Mouse (Mus musculus) neural tube, embryonic 14.5 days (tissue): ENCODE data around the gene Mmp11. TPM values are rescaled to one million over a fixed set of nuclear protein-coding genes. Genes with fewer than 3 reads are reported as not detected.

Source experiments
- ATAC-seq: fragments of 200-750 bp; cut with Nextera tagmentation; 2 replicates; pipeline ENCODE4 v1.8.0; 2017; ENCODE audit warnings: low read depth, mild to moderate bottlenecking, moderate TSS enrichment, moderate library complexity
- H3K27ac ChIP-seq: fragments of 300-500 bp; sonication (generic); 2 replicates; pipeline ENCODE4 v1.5.1; 2014; ENCODE audit warnings: low read depth, mild to moderate bottlenecking, control low read depth, low read length, moderate library complexity, mixed read lengths
- H3K27me3 ChIP-seq: fragments of 300-500 bp; sonication (generic); 2 replicates; pipeline ENCODE4 v1.6.1; 2014; ENCODE audit warnings: low read length; ENCODE audit not compliant: control insufficient read depth, insufficient read depth
- H3K36me3 ChIP-seq: fragments of 300-500 bp; sonication (generic); 2 replicates; pipeline ENCODE4 v1.6.1; 2014; ENCODE audit warnings: low read length, mixed read lengths; ENCODE audit not compliant: control insufficient read depth, insufficient read depth
- H3K4me1 ChIP-seq: fragments of 300-500 bp; sonication (generic); 2 replicates; pipeline ENCODE4 v1.6.1; 2014; ENCODE audit warnings: low read length; ENCODE audit not compliant: control insufficient read depth, insufficient read depth
- H3K4me2 ChIP-seq: fragments of 300-500 bp; sonication (generic); 2 replicates; pipeline ENCODE4 v1.6.1; 2014; ENCODE audit warnings: mild to moderate bottlenecking, low read depth, low read length, control low read depth
- H3K4me3 ChIP-seq: fragments of 300-500 bp; sonication (generic); 2 replicates; pipeline ENCODE4 v1.5.1; 2014; ENCODE audit warnings: low read depth, low read length, control low read depth, mixed read lengths
- H3K9ac ChIP-seq: fragments of 300-500 bp; sonication (generic); replicated peaks from 2 replicates; pipeline ENCODE4 v1.6.1; 2014; ENCODE audit warnings: low read depth, mild to moderate bottlenecking, control low read depth, low read length, mixed read lengths
- H3K9me3 ChIP-seq: fragments of 300-500 bp; sonication (generic); 2 replicates; pipeline ENCODE4 v1.6.1; 2016; ENCODE audit warnings: low read length; ENCODE audit not compliant: control insufficient read depth
- WGBS: fragments of 180-500 bp; shearing (Covaris S2); extraction: QIAGEN DNeasy Blood & Tissue Kit; methylation state at CpG from one replicate; pipeline ENCODE4 v1.1.7; 2014; 5-methylcytosine and 5-hydroxymethylcytosine counted together
- polyA plus RNA-seq: library from polyadenylated mRNA; unstranded; fragments of >200 nt; fragmentation: Nextera tagmentation; extraction: Ambion mirVana; gene quantifications from 2 replicates; pipeline ENCODE4 v1.2.1, GENCODE M21; 2014

Mmp11 gene
- polyA plus RNA-seq: 15.3 and 31.0 TPM in 2 replicates

DNA sequence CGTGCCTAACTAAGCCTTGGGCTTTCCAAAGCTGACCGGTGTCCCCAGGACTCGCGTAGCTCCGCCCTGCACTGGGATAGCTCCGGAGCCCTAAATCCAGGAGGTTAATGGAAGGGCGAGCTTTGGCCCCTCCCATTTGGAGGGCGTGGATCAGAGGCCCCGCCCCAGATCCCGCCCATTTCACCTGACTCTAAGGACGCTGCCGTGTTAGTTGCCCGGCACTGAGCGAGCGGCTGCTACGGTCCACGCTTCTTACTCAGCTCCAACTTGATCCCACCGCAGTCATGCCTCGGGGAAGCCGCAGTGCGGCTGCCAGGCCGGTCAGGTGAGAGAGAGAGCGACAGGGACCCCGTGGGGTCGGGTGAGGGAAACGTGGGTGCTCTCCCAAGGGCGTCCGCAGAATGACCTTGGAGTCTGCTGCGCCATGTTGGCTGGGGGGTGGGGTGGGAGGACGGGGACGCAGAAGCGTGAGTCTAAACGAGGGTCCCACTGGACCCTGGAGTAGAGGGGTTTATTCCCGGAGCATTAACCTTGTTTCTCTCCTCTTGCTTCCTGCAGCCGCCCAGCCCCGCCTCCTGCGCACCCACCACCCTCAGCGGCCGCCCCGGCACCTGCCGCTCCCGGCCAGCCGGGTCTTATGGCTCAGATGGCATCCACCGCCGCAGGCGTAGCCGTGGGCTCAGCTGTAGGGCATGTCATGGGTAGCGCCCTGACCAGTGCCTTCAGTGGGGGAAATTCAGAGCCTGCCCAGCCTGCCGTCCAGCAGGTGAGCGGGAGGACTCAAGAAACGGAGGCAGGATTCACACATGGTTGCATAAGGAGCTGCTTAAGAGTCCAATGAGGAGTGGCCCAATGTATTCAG is at the start of gene Mmp11:
Gene Mmp11, minus strand, starts transcription at position 817 of the 862 bp plus-strand sequence.
- Histone ChIP-seq H3K4me2 (peak within 1 kb of the TSS; percentile 95), H3K4me3 (peak within 1 kb of the TSS; percentile 54), H3K36me3 (no peaks in the 10 kb centered on the region), H3K27ac (peak within 1 kb of the TSS; percentile 57; the same call in 1 of the 2 replicates), H3K9me3 (no peaks in the 10 kb centered on the region), H3K9ac (peak within 1 kb of the TSS; percentile 56), H3K4me1 (peaks cover 19% of the 10 kb centered on the region), H3K27me3 (peaks cover 3% of the 10 kb centered on the region; the same call in 1 of the 2 replicates)
- peak; percentile 69 for ATAC-seq
- WGBS: 1% methylated on average over 51 of the region's 51 CpGs

GRCm38 (mm10) chr10:75979432-75979831 is 43.1 kb upstream of the Mmp11 start:
- H3K4me3 ChIP-seq: no peak overlapping the region
- no peaks in the 10 kb centered on the region for H3K36me3 ChIP-seq
- no peaks in the 10 kb centered on the region for H3K4me1 ChIP-seq
- H3K27me3 ChIP-seq: no peaks in the 10 kb centered on the region
- H3K9ac ChIP-seq: no peak overlapping the region
- H3K4me2 ChIP-seq: no peak overlapping the region
- ATAC-seq: no peak
- no peaks in the 10 kb centered on the region for H3K9me3 ChIP-seq
- 93% methylated on average over 3 of the region's 3 CpGs for WGBS
- H3K27ac ChIP-seq: no peak overlapping the region

GRCm38 (mm10) chr10:75978835-75979157 is 42.5 kb upstream of the Mmp11 start:
- Histone ChIP-seq H3K36me3 (no peaks in the 10 kb centered on the region), H3K27ac (no peak overlapping the region), H3K9ac (no peak overlapping the region), H3K4me2 (no peak overlapping the region), H3K27me3 (no peaks in the 10 kb centered on the region), H3K4me1 (no peaks in the 10 kb centered on the region), H3K4me3 (no peak overlapping the region), H3K9me3 (no peaks in the 10 kb centered on the region)
- ATAC-seq: no peak
- WGBS: 61% methylated on average over 5 of the region's 5 CpGs

DNA sequence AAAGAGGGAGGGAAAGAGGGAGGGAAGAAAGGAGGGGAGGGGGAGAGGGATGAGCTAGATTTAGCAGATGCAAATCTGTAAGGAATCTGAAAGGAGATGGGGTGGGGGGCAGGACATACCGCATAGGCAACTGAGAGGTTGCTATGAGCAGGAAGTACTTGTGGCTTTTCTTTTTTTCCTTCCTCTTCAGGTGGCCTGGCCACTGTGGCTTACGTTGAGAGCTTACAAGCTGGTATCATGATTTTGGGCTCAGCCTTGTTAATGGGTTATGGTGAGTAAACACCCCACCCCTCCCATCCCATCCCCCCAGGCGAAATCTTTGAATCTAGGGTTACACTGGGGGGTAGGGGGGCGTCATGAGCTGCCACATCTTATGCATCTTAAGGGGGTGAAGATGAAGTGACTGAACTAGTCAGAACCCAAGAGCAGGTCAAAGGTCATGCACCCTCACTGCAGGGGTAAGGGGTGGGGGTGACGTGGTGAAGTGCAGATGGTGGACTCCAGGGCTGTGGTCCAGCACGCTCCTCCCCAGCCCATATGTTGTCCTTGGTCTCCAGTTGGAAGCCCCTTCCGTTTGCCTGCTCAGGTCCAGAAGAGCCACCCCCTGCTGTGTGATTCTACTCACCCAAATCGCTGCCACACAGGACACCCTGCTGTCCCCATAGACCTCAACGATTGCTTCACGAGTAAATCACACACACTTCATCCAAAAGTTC is 42.0 kb upstream of the Mmp11 start:
- no peak overlapping the region for H3K4me2 ChIP-seq
- H3K36me3 ChIP-seq: no peaks in the 10 kb centered on the region
- 39% methylated on average over 10 of the region's 10 CpGs for WGBS
- ATAC-seq: no peak
- no peaks in the 10 kb centered on the region for H3K27me3 ChIP-seq
- H3K9ac ChIP-seq: no peak overlapping the region
- H3K27ac ChIP-seq: no peak overlapping the region
- no peaks in the 10 kb centered on the region for H3K9me3 ChIP-seq
- no peaks in the 10 kb centered on the region for H3K4me1 ChIP-seq
- H3K4me3 ChIP-seq: no peak overlapping the region

GRCm38 (mm10) chr10:75975216-75975615 is 38.9 kb upstream of the Mmp11 start:
- Histone ChIP-seq H3K4me1 (no peaks in the 10 kb centered on the region), H3K36me3 (no peaks in the 10 kb centered on the region), H3K9ac (no peak overlapping the region), H3K4me2 (no peak overlapping the region), H3K9me3 (no peaks in the 10 kb centered on the region), H3K27me3 (no peaks in the 10 kb centered on the region), H3K27ac (no peak overlapping the region), H3K4me3 (no peak overlapping the region)
- 82% methylated on average over 5 of the region's 5 CpGs for WGBS
- no peak for ATAC-seq

DNA sequence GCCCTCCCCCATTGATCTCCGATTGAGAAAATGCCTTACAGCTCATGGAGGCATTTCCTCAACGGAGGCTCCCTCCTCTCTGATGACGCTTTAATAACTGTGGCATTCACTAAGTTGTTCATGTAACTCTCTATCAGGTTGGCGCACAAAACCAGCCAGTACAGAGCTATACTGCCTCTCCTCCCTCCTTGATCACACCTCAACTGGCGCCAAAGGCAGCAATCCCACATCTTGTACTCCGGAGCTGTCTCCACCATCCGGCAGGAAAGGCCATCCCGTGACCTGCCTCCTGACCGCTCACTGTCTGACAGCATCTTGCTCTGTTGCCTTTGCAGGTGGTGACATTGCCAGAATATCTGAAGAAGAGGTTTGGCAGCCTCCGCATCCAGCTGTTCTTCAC is 37.5 kb upstream of the Mmp11 start:
- H3K4me1 ChIP-seq: no peaks in the 10 kb centered on the region
- H3K27me3 ChIP-seq: no peaks in the 10 kb centered on the region
- H3K36me3 ChIP-seq: no peaks in the 10 kb centered on the region
- ATAC-seq: no peak
- no peak overlapping the region for H3K9ac ChIP-seq
- no peak overlapping the region for H3K27ac ChIP-seq
- H3K4me2 ChIP-seq: no peak overlapping the region
- H3K4me3 ChIP-seq: no peak overlapping the region
- 95% methylated on average over 10 of the region's 10 CpGs for WGBS
- H3K9me3 ChIP-seq: no peaks in the 10 kb centered on the region

DNA sequence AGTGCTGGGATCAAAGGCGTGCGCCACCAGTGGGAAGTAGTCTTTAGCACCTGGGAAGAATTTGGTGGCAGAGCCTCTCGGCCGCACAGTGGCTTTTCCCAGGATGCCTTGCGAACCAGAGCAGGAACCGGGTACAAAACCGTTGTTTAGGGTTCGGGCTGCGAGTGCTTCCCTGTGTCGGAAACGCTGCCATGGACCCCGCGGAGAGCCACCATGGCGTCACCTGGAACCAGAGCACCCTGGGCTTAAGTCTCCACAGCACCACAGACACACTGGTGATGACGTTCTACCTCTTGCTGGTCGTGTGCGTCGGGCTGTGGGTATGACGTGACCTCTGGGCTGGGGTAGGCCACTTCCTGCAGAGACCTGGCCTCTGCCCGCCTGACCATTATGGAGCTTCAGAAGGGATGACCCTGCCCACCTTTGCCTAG is 18.1 kb upstream of the Mmp11 start, which contains the start of gene Gm5134:
Gene Gm5134, plus strand, starts transcription at position 134 of the 431 bp plus-strand sequence.
- 39% methylated on average over 20 of the region's 20 CpGs for WGBS

GRCm38 (mm10) chr10:75951424-75952050 is 15.2 kb upstream of the Mmp11 start:
- Histone ChIP-seq H3K27me3 (no peaks in the 10 kb centered on the region), H3K27ac (no peak overlapping the region), H3K36me3 (no peaks in the 10 kb centered on the region), H3K4me1 (0 out of 2 replicates have a peak, but pooled peaks cover 9% of the 10 kb centered on the region), H3K9me3 (no peaks in the 10 kb centered on the region), H3K4me3 (peak overlapping the region; percentile 28), H3K4me2 (peak overlapping the region; percentile 77), H3K9ac (peak overlapping the region; percentile 53; the same call in 1 of the 2 replicates)
- peak; percentile 3; the same call in 1 of the 2 replicates for ATAC-seq
- 5% methylated on average over 13 of the region's 13 CpGs for WGBS

More for the DNA sequence above, 18.1 kb upstream of the Mmp11 start, which contains the start of gene Gm5134:
- peak within 1 kb of the TSS; percentile 26; the same call in 1 of the 2 replicates for H3K4me2 ChIP-seq
- H3K4me1 ChIP-seq: 0 out of 2 replicates have a peak, but pooled peaks cover 9% of the 10 kb centered on the region
- H3K4me3 ChIP-seq: no peak within 1 kb of the TSS
- H3K36me3 ChIP-seq: no peaks in the 10 kb centered on the region
- H3K9ac ChIP-seq: 0 out of 2 replicates have a peak within 1 kb of the TSS, but pooled peaks have one; percentile 7
- no peaks in the 10 kb centered on the region for H3K27me3 ChIP-seq
- H3K9me3 ChIP-seq: no peaks in the 10 kb centered on the region
- ATAC-seq: no peak
- no peak within 1 kb of the TSS for H3K27ac ChIP-seq
